Mouse (Mus musculus): ENCODE data around the gene 1600015I10Rik.

1600015I10Rik gene

GRCm38 (mm10) chr6:48974663-48975062, 45.0 kb downstream of the 1600015I10Rik start, which contains the start of gene Doxl2:
Doxl2 (plus strand) TSS chr6:48974963.
- DNase-seq: no peak

GRCm38 (mm10) chr6:48979616-48980015, 49.9 kb downstream of the 1600015I10Rik start:
- no peak for DNase-seq

GRCm38 (mm10) chr6:48982305-48982704, 52.6 kb downstream of the 1600015I10Rik start:
- no peak for DNase-seq

Measured in kidney, postnatal 14 days (tissue).